ENCODE assay signal across 9 mouse cellular contexts in the genomic region with DNA sequence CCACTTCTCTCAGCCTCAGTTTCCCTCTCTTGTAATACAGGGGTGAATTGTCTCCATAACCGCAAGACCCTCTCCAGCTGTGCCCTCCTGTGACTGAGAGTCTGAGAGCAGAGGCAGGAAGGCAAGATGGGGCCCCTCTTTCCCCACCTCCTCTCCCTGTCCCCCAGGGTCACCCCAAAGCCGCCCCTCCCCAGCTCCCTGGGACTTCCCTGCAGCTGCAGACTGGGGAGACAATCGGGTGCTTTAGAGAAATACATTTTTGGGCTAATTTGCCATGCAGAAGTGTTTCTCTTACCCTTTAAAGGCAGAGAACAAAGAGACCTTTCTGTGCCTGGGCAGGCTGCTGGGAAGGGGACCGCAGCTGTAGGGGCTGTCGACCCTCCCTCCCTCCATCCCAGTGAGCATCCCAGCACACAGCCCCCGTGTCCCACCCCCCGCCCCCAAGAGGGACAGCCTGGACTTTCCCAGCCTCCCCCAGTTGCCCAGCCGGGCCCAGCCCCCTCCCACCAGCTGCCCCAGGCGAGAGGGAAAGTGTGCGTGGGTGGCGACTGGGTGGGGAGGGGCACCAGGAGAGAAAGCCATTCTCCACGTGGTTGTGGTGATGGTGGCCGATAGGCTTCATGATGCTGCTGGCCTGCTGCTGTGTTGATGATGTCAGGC. TPM values are rescaled to one million over a fixed set of nuclear protein-coding genes. Genes with fewer than 3 reads are reported as not detected.
A peak's percentile ranks its signal among the peaks of the same experiment; 100 is the strongest.
DNase-seq lines count a peak whose midpoint lies in the region; ATAC-seq and TF ChIP-seq lines count a peak whose summit lies in the region.
"Had no signal": no experiment of that assay in that cellular context is flagged by ENCODE, and none has a peak within 500 bp of the region (broad histone marks: within the 10 kb centered on the region; RNA-seq: fewer than 3 reads in every experiment).

No protein-coding gene starts in this region.

- H3K4me2 ChIP-seq in hindbrain, embryonic 15.5 days: peak overlapping the region; percentile 29
- H3K4me2 ChIP-seq in midbrain, embryonic 16.5 days (ENCODE audit: low read length): peak overlapping the region; percentile 10; the same call in 1 of the 2 replicates

- no peaks in the 10 kb centered on the region for H3K4me1 ChIP-seq in cortical plate, adult 2 months (ENCODE audit: control insufficient read depth, insufficient read depth, low read length)
- H3K4me1 ChIP-seq in hindbrain, embryonic 15.5 days (replicated peaks): peaks cover 17% of the 10 kb centered on the region
- H3K4me1 ChIP-seq in midbrain, embryonic 16.5 days (ENCODE audit: control insufficient read depth, insufficient read depth, low read length): peaks cover 8% of the 10 kb centered on the region

- H3K9ac ChIP-seq in hindbrain, embryonic 15.5 days: no peak overlapping the region
- peak overlapping the region; percentile 22; the same call in 1 of the 2 replicates for H3K9ac ChIP-seq in midbrain, embryonic 16.5 days (ENCODE audit: low read depth, low read length)

- no peak overlapping the region for H3K4me3 ChIP-seq in cortical plate, adult 2 months (ENCODE audit: insufficient read depth, low read length)
- no peak overlapping the region for H3K4me3 ChIP-seq in hindbrain, embryonic 15.5 days
- no peak overlapping the region for H3K4me3 ChIP-seq in midbrain, embryonic 16.5 days (ENCODE audit: low read depth, low read length)

- H3K27ac ChIP-seq in cortical plate, adult 2 months (ENCODE audit: insufficient read depth, low read length): peak overlapping the region; percentile 69
- H3K27ac ChIP-seq in hindbrain, embryonic 15.5 days (replicated peaks): no peak overlapping the region
- no peak overlapping the region for H3K27ac ChIP-seq in midbrain, embryonic 16.5 days (ENCODE audit: low read length)

- TF ChIP-seq POLR2A in cortical plate, adult 2 months (IDR thresholded peaks at IDR 0.05; ENCODE audit: extremely low read depth, insufficient read depth, low read length): no peak

- 0 out of 2 replicates have a peak, but pooled peaks have one; percentile 20 for ATAC-seq in frontal cortex, adult (ENCODE audit: low TSS enrichment)
- ATAC-seq in hindbrain, embryonic 15.5 days (ENCODE audit: low FRiP score, low read depth): peak; percentile 72; the same call in 1 of the 2 replicates
- ATAC-seq in midbrain, embryonic 16.5 days: peak; percentile 37; the same call in 1 of the 2 replicates

- no peak for DNase-seq in frontal cortex, postnatal 25 days (ENCODE audit: low spot score in 2 of 2)
- DNase-seq in thymus, postnatal 25 days: no peak
- DNase-seq in adrenal gland, postnatal 10 days: no peak
- DNase-seq in cerebellum, postnatal 36 days: no peak

- TF ChIP-seq CTCF in cortical plate, adult 2 months (IDR thresholded peaks at IDR 0.05; ENCODE audit: extremely low read depth, insufficient read depth, low read length): no peak

- no peaks in the 10 kb centered on the region for H3K36me3 ChIP-seq in hindbrain, embryonic 15.5 days
- H3K36me3 ChIP-seq in midbrain, embryonic 16.5 days (ENCODE audit: control insufficient read depth, insufficient read depth, low read length): no peaks in the 10 kb centered on the region

- no peaks in the 10 kb centered on the region for H3K9me3 ChIP-seq in hindbrain, embryonic 15.5 days
- H3K9me3 ChIP-seq in midbrain, embryonic 16.5 days (replicated peaks; ENCODE audit: control insufficient read depth, low read length, poor library complexity, severe bottlenecking): no peaks in the 10 kb centered on the region

- no peaks in the 10 kb centered on the region for H3K27me3 ChIP-seq in hindbrain, embryonic 15.5 days
- no peaks in the 10 kb centered on the region for H3K27me3 ChIP-seq in midbrain, embryonic 16.5 days (ENCODE audit: control insufficient read depth, insufficient read depth, low read depth, low read length)

- WGBS in hindbrain, embryonic 15.5 days: 8% methylated on average over 13 of the region's 13 CpGs
- 10% methylated on average over 13 of the region's 13 CpGs for WGBS in midbrain, embryonic 16.5 days

RNA-seq across cellular contexts. Expression of gene Pick1, which starts 27.4 kb away (rescaled TPM):
- polyA plus RNA-seq in cortical plate, adult 2 months (2012; rRNA removed): 82.6 and 90.5 TPM in 2 replicates
- polyA plus RNA-seq in hindbrain, embryonic 15.5 days (2015; fragmentation: Nextera tagmentation; extraction: Ambion mirVana): 88.6 and 93.2 TPM in 2 replicates
- 109 and 110 TPM in 2 replicates for polyA plus RNA-seq in midbrain, embryonic 16.5 days (2015; fragmentation: Nextera tagmentation; extraction: Ambion mirVana)
- total RNA-seq in adrenal gland, postnatal 10 days (2021): 10 to 100 TPM; 18.9 to 28.4 TPM

RNA-seq across cellular contexts. Expression of gene Gm49486, which starts 27.6 kb away (rescaled TPM):
- 0.72 and 1.2 TPM in 2 replicates for polyA plus RNA-seq in cortical plate, adult 2 months (2012; rRNA removed)
- 1.0 and 1.4 TPM in 2 replicates for polyA plus RNA-seq in hindbrain, embryonic 15.5 days (2015; fragmentation: Nextera tagmentation; extraction: Ambion mirVana)
- 0.47 and 1.3 TPM in 2 replicates for polyA plus RNA-seq in midbrain, embryonic 16.5 days (2015; fragmentation: Nextera tagmentation; extraction: Ambion mirVana)
- under 1 TPM; 0.24 to 0.45 TPM for total RNA-seq in adrenal gland, postnatal 10 days (2021)

RNA-seq across cellular contexts. Expression of gene Sox10, which starts 36.6 kb away (rescaled TPM):
- polyA plus RNA-seq in cortical plate, adult 2 months (2012; rRNA removed): 60.8 and 69.3 TPM in 2 replicates
- polyA plus RNA-seq in hindbrain, embryonic 15.5 days (2015; fragmentation: Nextera tagmentation; extraction: Ambion mirVana): 8.2 and 8.9 TPM in 2 replicates
- 3.0 and 3.8 TPM in 2 replicates for polyA plus RNA-seq in midbrain, embryonic 16.5 days (2015; fragmentation: Nextera tagmentation; extraction: Ambion mirVana)
- 1 to 10 TPM; 4.7 to 5.3 TPM for total RNA-seq in adrenal gland, postnatal 10 days (2021)
- total RNA-seq: neutrophil, adult 5-6 weeks had no signal

RNA-seq across cellular contexts. Expression of gene Slc16a8, which starts 52.9 kb away (rescaled TPM):
- 0.15 TPM in 1 of 2 replicates, not detected in the other for polyA plus RNA-seq in cortical plate, adult 2 months (2012; rRNA removed)
- polyA plus RNA-seq in hindbrain, embryonic 15.5 days (2015; fragmentation: Nextera tagmentation; extraction: Ambion mirVana): 1.00 and 1.2 TPM in 2 replicates
- polyA plus RNA-seq in midbrain, embryonic 16.5 days (2015; fragmentation: Nextera tagmentation; extraction: Ambion mirVana): 0.40 and 0.61 TPM in 2 replicates
- under 1 TPM in 1 of 2 experiments, not detected in 1; 0.15 TPM for total RNA-seq in adrenal gland, postnatal 10 days (2021)
- total RNA-seq: neutrophil, adult 5-6 weeks had no signal

Comparison
In these comparisons a context has a peak if more than half of its experiments do, and no peak if none do; other contexts are left out.
1. ATAC-seq: peak in every context shown above with its lines; median percentile 72 in hindbrain, embryonic 15.5 days; 37 in midbrain, embryonic 16.5 days; 20 in frontal cortex, adult.